Mouse (Mus musculus) olfactory bulb, adult 2 months (tissue): ENCODE results near the gene Sqstm1. TPM values are rescaled to one million over a fixed set of nuclear protein-coding genes. Genes with fewer than 3 reads are reported as not detected.

Source experiments
- H3K27ac ChIP-seq: fragments of 200-500 bp; 2 replicates; pipeline ENCODE4 v1.5.1; 2012; ENCODE audit warnings: low read depth, low read length; ENCODE audit not compliant: insufficient read depth
- H3K4me1 ChIP-seq: fragments of 200-500 bp; 2 replicates; pipeline ENCODE4 v1.6.1; 2012; ENCODE audit warnings: low read length; ENCODE audit not compliant: control insufficient read depth, insufficient read depth
- H3K4me3 ChIP-seq: fragments of 200-500 bp; 2 replicates; pipeline ENCODE4 v1.5.1; 2012; ENCODE audit warnings: mild to moderate bottlenecking, low read depth, low read length, moderate library complexity; ENCODE audit not compliant: insufficient read depth
- CTCF ChIP-seq: fragments of 200-500 bp; IDR thresholded peaks from 2 replicates; pipeline ENCODE4 v1.5.1; 2012; ENCODE audit warnings: low read depth, mild to moderate bottlenecking, low read length, moderate library complexity; ENCODE audit not compliant: insufficient read depth
- POLR2A ChIP-seq: fragments of 200-500 bp; IDR thresholded peaks from 2 replicates; pipeline ENCODE4 v1.6.1; 2012; ENCODE audit warnings: mild to moderate bottlenecking, low read depth, low read length, moderate library complexity; ENCODE audit not compliant: insufficient read depth
- WGBS: fragments of 180-500 bp; shearing (Covaris S2); methylation state at CpG from one replicate; pipeline ENCODE4 v1.1.7; 2018; 5-methylcytosine and 5-hydroxymethylcytosine counted together
- polyA plus RNA-seq: library from polyadenylated mRNA; stranded (reverse); fragments of >200 nt; gene quantifications from 2 replicates; pipeline ENCODE4 v1.2.4, GENCODE M21; 2012; ENCODE audit warnings: low replicate concordance; ENCODE audit not compliant: missing spikeins, insufficient read depth, insufficient read length

Sqstm1 gene
- 578 TPM in 1 of 2 replicates, not detected in the other for polyA plus RNA-seq

GRCm38 (mm10) chr11:50210505-50211151 lies at the start of gene Sqstm1, which contains the start of gene Mgat4b:
Gene Sqstm1 (minus strand): TSS chr11:50210827.
Gene Mgat4b (plus strand): TSS chr11:50210890.
- Histone ChIP-seq H3K4me3 (peak within 1 kb of the TSS; percentile 91), H3K27ac (peak within 1 kb of the TSS; percentile 95), H3K4me1 (peaks cover 21% of the 10 kb centered on the region)
- TF ChIP-seq CTCF (no peak), POLR2A (peak; percentile 99)
- under 1% methylated on average over 48 of the region's 48 CpGs for WGBS

- peaks cover 24% of the 10 kb centered on the region for H3K4me1 ChIP-seq
- no peak overlapping the region for H3K4me3 ChIP-seq
- H3K27ac ChIP-seq = no peak overlapping the region
- WGBS = 85% methylated on average over 7 of the region's 7 CpGs
- no peak for TF ChIP-seq CTCF
- no peak for TF ChIP-seq POLR2A
Observed at GRCm38 (mm10) chr11:50258310-50258709, 47.7 kb upstream of the Sqstm1 start.

GRCm38 (mm10) chr11:50256615-50257014 lies 46.0 kb upstream of the Sqstm1 start:
- H3K4me1 ChIP-seq = peaks cover 27% of the 10 kb centered on the region
- 59% methylated on average over 7 of the region's 7 CpGs for WGBS
- TF ChIP-seq POLR2A (no peak), CTCF (no peak)
- H3K27ac ChIP-seq = no peak overlapping the region
- H3K4me3 ChIP-seq = no peak overlapping the region

- Histone ChIP-seq H3K27ac (no peak overlapping the region), H3K4me1 (peaks cover 27% of the 10 kb centered on the region), H3K4me3 (no peak overlapping the region)
- WGBS = 11% methylated on average over 12 of the region's 12 CpGs
- TF ChIP-seq CTCF (no peak), POLR2A (no peak)
Observed at GRCm38 (mm10) chr11:50254010-50254580, 43.5 kb upstream of the Sqstm1 start.

GRCm38 (mm10) chr11:50253393-50253792 lies 42.8 kb upstream of the Sqstm1 start:
- WGBS = 50% methylated on average over 1 of the region's 1 CpGs

GRCm38 (mm10) chr11:50252684-50253265 lies 42.1 kb upstream of the Sqstm1 start:
- Histone ChIP-seq H3K4me1 (peaks cover 27% of the 10 kb centered on the region), H3K4me3 (no peak overlapping the region), H3K27ac (no peak overlapping the region)
- no peak for TF ChIP-seq POLR2A
- TF ChIP-seq CTCF = no peak
- 86% methylated on average over 11 of the region's 11 CpGs for WGBS

More at GRCm38 (mm10) chr11:50253393-50253792, 42.8 kb upstream of the Sqstm1 start:
- peaks cover 27% of the 10 kb centered on the region for H3K4me1 ChIP-seq
- no peak overlapping the region for H3K4me3 ChIP-seq
- TF ChIP-seq CTCF = no peak
- TF ChIP-seq POLR2A = no peak
- H3K27ac ChIP-seq = no peak overlapping the region

DNA sequence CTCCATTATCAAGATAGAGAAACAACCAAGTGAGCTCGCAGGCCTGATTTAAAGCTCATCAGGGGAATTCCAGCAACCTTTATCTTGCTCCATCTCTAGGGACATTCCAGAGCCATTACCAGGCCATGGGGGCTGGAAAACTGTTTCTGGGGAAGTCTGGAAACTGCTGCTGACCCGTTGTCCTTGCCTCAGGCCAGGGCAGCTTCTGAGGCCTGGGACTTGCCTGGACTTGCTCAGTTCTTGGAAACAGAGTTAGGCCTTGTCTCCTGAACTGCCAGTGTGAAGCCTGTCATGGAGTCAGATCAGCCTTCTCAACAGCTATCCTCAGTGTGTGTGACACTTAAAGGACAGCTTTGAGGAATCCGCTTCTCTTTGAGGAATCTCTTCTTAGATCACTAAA lies 41.5 kb upstream of the Sqstm1 start:
- H3K27ac ChIP-seq = no peak overlapping the region
- peaks cover 27% of the 10 kb centered on the region for H3K4me1 ChIP-seq
- H3K4me3 ChIP-seq = no peak overlapping the region
- TF ChIP-seq POLR2A = no peak
- TF ChIP-seq CTCF = no peak
- WGBS = 85% methylated on average over 3 of the region's 3 CpGs

DNA sequence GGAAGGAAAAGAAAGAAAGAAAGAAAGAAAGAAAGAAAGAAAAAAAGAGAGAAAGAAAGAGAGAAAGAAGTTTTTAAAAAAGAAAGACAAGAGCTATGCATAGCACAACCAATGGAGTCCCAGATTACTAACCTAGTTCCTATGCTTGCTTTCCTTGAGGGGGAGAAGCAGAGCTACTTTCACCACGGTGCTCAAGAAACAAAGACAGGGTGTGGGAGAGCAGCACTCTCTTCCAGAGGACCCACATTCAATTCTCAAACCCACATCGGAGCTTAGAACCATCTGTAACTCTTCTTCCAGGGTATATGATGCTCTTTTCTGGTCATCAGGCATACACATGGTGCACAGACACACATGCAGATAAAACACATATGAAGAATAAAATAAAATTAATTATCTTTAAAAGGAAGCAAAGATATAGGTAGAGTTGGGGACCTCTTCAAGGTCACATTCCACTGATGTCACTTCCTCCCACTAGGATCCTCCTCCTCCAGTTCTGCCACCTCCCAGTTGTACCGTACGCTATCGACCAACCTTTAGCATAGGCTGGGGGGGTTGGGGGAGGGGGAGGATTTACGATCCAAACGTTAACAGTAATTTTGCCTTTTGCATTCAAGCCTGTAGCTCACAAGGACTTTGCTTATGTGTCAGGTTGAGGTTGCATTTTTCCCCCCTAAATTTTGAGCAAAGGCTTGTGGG lies 38.0 kb upstream of the Sqstm1 start:
- Histone ChIP-seq H3K4me1 (peaks cover 3% of the 10 kb centered on the region), H3K4me3 (no peak overlapping the region), H3K27ac (no peak overlapping the region)
- TF ChIP-seq CTCF (no peak), POLR2A (no peak)
- WGBS = 78% methylated on average over 7 of the region's 7 CpGs

DNA sequence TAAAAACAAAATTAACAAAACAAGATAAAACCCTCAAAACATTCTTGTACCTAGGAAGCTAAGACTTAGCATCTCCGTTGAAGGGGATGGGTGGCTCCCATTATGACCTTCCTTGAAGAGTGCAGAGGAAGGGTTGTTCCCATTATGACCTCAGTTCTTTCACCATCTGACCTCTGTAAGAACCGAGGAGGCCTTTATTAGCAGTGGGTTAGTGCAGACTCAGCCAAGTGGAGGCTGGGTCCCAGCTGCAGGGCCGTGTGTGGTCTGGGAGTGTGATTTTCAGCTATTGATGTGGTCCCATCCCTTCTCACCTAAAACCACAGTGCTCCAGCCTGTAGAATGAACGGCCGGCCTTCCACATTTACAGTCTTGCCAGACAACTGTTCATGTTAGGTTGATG lies 34.6 kb upstream of the Sqstm1 start:
- H3K4me1 ChIP-seq = no peaks in the 10 kb centered on the region
- 87% methylated on average over 5 of the region's 5 CpGs for WGBS
- TF ChIP-seq POLR2A = no peak
- no peak for TF ChIP-seq CTCF
- no peak overlapping the region for H3K4me3 ChIP-seq
- H3K27ac ChIP-seq = no peak overlapping the region
